In genomic region chr7:68264531-68264930, GRCm38 (mm10) we compare ENCODE assay signal across 8 mouse cellular contexts. TPM values are rescaled to one million over a fixed set of nuclear protein-coding genes. Genes with fewer than 3 reads are reported as not detected.
A peak's percentile ranks its signal among the peaks of the same experiment; 100 is the strongest.
DNase-seq lines count a peak whose midpoint lies in the region; ATAC-seq lines count a peak whose summit lies in the region.

No protein-coding gene starts in this region.

- ATAC-seq in intestine, embryonic 16.5 days, result peak; percentile 48; the same call in 1 of the 2 replicates
- ATAC-seq in megakaryocyte, adult 5-6 weeks (ENCODE audit: poor library complexity, severe bottlenecking), result 0 out of 2 replicates have a peak, but pooled peaks have one; percentile 33

- peak overlapping the region; percentile 34 for H3K4me3 ChIP-seq in intestine, embryonic 16.5 days (ENCODE audit: low read length)

- peaks cover 8% of the 10 kb centered on the region; the same call in 1 of the 2 replicates for H3K27me3 ChIP-seq in intestine, embryonic 16.5 days (replicated peaks; ENCODE audit: control insufficient read depth, insufficient read depth, low read length)

- no peaks in the 10 kb centered on the region for H3K9me3 ChIP-seq in intestine, embryonic 16.5 days (ENCODE audit: control insufficient read depth, low read length)

- H3K4me2 ChIP-seq in intestine, embryonic 16.5 days (ENCODE audit: low read depth, low read length), result peak overlapping the region; percentile 59

- 10% methylated on average over 14 of the region's 14 CpGs for WGBS in intestine, embryonic 16.5 days

- H3K27ac ChIP-seq in intestine, embryonic 16.5 days (ENCODE audit: low read length), result no peak overlapping the region

- no peaks in the 10 kb centered on the region for H3K36me3 ChIP-seq in intestine, embryonic 16.5 days (ENCODE audit: control insufficient read depth, insufficient read depth, low read length)

- peak; percentile 12 for DNase-seq in urinary bladder, postnatal 14 days (ENCODE audit: low spot score)
- DNase-seq in urinary bladder, postnatal 25 days (ENCODE audit: low spot score), result no peak
- DNase-seq in frontal cortex, postnatal 36 days (ENCODE audit: low spot score in 2 of 2), result peak; percentile 75 to 81
- peak; percentile 54 to 87 for DNase-seq in left cerebral cortex, adult 8-10 months (ENCODE audit: low spot score in 2 of 2)
- peak; percentile 72 to 80 for DNase-seq in right cerebral cortex, postnatal 36 days (ENCODE audit: low spot score in 2 of 2)
- DNase-seq in yolk sac, embryonic 10.5 days (ENCODE audit: low spot score), result no peak

- peaks cover 3% of the 10 kb centered on the region for H3K4me1 ChIP-seq in intestine, embryonic 16.5 days (ENCODE audit: control insufficient read depth, insufficient read depth, low read length)

- no peak overlapping the region for H3K9ac ChIP-seq in intestine, embryonic 16.5 days (ENCODE audit: low read depth, low read length)

RNA-seq across cellular contexts. Expression of gene Pgpep1l, which starts 0.5 kb away (rescaled TPM):
- polyA plus RNA-seq in intestine, embryonic 16.5 days (2015; fragmentation: Nextera tagmentation; extraction: Ambion mirVana), result not detected in 2 replicates
- 1 to 10 TPM; 1.4 to 2.7 (median 2.1) TPM for total RNA-seq in left cerebral cortex, adult 8-10 months (2022)
- not detected in 2 replicates for total RNA-seq in megakaryocyte, adult 5-6 weeks (2015)
- total RNA-seq in megakaryocyte, adult 5-6 weeks (2017), result not detected in 2 replicates

RNA-seq across cellular contexts. Expression of gene Fam169b, which starts 9.1 kb away (rescaled TPM):
- polyA plus RNA-seq in intestine, embryonic 16.5 days (2015; fragmentation: Nextera tagmentation; extraction: Ambion mirVana), result 0.33 and 0.42 TPM in 2 replicates
- total RNA-seq in left cerebral cortex, adult 8-10 months (2022), result under 1 TPM; 0.39 to 0.76 (median 0.67) TPM
- 0.18 and 0.98 TPM in 2 replicates for total RNA-seq in megakaryocyte, adult 5-6 weeks (2015)
- 0.04 and 0.61 TPM in 2 replicates for total RNA-seq in megakaryocyte, adult 5-6 weeks (2017)

Comparison
In these comparisons a context has a peak if more than half of its experiments do, and no peak if none do; other contexts are left out.
1. DNase-seq: peak in urinary bladder, postnatal 14 days (single experiment), frontal cortex, postnatal 36 days (2 of 2), left cerebral cortex, adult 8-10 months (2 of 2) and right cerebral cortex, postnatal 36 days (2 of 2); none in urinary bladder, postnatal 25 days (single experiment) and yolk sac, embryonic 10.5 days (single experiment).